Mouse (Mus musculus) ES-Bruce4 (cell line): ENCODE results near the gene Wdtc1. TPM values are rescaled to one million over a fixed set of nuclear protein-coding genes. Genes with fewer than 3 reads are reported as not detected.

Experiments
- H3K27ac ChIP-seq: 2 replicates; pipeline ENCODE4 v1.5.1; 2012; ENCODE audit warnings: low read length, inconsistent platforms; ENCODE audit not compliant: insufficient read depth
- H3K27me3 ChIP-seq: 2 replicates; pipeline ENCODE4 v1.6.1; 2012; ENCODE audit warnings: mild to moderate bottlenecking, low read length, inconsistent platforms; ENCODE audit not compliant: control insufficient read depth, poor library complexity, insufficient read depth, severe bottlenecking
- H3K36me3 ChIP-seq: 2 replicates; pipeline ENCODE4 v1.6.1; 2012; ENCODE audit warnings: inconsistent platforms, mild to moderate bottlenecking, low read length, moderate library complexity; ENCODE audit not compliant: control insufficient read depth, poor library complexity, insufficient read depth, severe bottlenecking
- H3K4me1 ChIP-seq: one replicate; pipeline ENCODE4 v1.8.1; 2011; ENCODE audit warnings: low read length; ENCODE audit not compliant: control insufficient read depth, insufficient read depth
- H3K4me3 ChIP-seq: 2 replicates; pipeline ENCODE4 v1.5.1; 2011; ENCODE audit warnings: low read depth, mild to moderate bottlenecking, low read length
- H3K9ac ChIP-seq: 2 replicates; pipeline ENCODE4 v1.6.1; 2012; ENCODE audit warnings: low read depth, mild to moderate bottlenecking, inconsistent platforms; ENCODE audit not compliant: poor library complexity, severe bottlenecking
- H3K9me3 ChIP-seq: replicated peaks from 2 replicates; pipeline ENCODE4 v1.6.1; 2012; ENCODE audit warnings: mild to moderate bottlenecking, low read length, inconsistent platforms; ENCODE audit not compliant: control insufficient read depth, poor library complexity, insufficient read depth, severe bottlenecking
- CTCF ChIP-seq: IDR thresholded peaks from one replicate; pipeline ENCODE4 v1.8.1; 2011; ENCODE audit warnings: low read depth, low read length
- EP300 ChIP-seq: IDR thresholded peaks from 2 replicates; pipeline ENCODE4 v1.6.1; 2011; ENCODE audit warnings: low read depth, low read length; ENCODE audit not compliant: insufficient read depth
- POLR2A ChIP-seq: IDR thresholded peaks from one replicate; pipeline ENCODE4 v1.8.1; 2011; ENCODE audit warnings: low read length; ENCODE audit not compliant: insufficient read depth
- polyA plus RNA-seq: library from polyadenylated mRNA; stranded (reverse); fragments of >200 nt; gene quantifications from 2 replicates; pipeline ENCODE4 v1.2.4, GENCODE M21; 2011; ENCODE audit warnings: low read depth; ENCODE audit not compliant: missing spikeins, insufficient read depth, insufficient read length

Wdtc1 gene
- polyA plus RNA-seq, 1 experiment = 69.2 TPM

DNA sequence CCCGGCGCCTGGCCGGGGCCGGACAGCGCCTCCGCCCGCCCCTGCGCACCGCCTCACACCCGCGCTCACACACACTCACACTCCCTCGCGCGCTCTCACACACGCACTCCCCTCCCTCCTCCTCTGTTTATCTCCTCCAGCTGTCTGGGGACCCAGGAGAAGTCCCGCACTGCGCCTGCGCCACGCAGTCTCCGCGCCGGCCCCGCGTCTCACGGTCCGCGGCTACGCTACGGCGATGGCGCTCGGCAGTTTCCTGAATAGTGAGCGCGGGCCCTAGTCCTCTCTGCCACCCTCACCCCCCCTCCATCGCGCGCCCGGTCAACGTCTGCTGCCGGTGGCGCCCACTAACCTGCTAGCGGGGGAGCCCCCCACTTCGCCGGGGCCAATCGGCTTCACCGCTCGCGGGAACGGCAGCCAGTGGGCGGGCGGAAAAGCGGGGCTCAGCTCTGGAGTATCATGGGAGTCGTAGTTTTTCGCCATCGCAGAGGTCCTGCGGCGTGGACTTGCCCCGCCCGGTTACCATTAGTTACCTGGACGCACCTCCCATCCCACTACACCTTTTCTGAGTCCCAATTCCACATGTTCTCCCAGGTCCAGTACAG, 14.0 kb downstream of the Wdtc1 start:
- no peaks in the 10 kb centered on the region for H3K36me3 ChIP-seq
- no peak for TF ChIP-seq POLR2A
- H3K4me1 ChIP-seq = no peaks in the 10 kb centered on the region
- peak overlapping the region; percentile 65 for H3K4me3 ChIP-seq
- H3K27me3 ChIP-seq = no peaks in the 10 kb centered on the region
- H3K9me3 ChIP-seq = no peaks in the 10 kb centered on the region
- no peak overlapping the region for H3K27ac ChIP-seq
- H3K9ac ChIP-seq = peak overlapping the region; percentile 89

GRCm38 (mm10) chr4:133338521-133339095, 14.7 kb downstream of the Wdtc1 start:
- no peaks in the 10 kb centered on the region for H3K27me3 ChIP-seq
- no peaks in the 10 kb centered on the region for H3K9me3 ChIP-seq
- peak overlapping the region; percentile 89 for H3K9ac ChIP-seq
- TF ChIP-seq EP300 = no peak
- no peak for TF ChIP-seq CTCF
- no peak for TF ChIP-seq POLR2A
- no peak overlapping the region for H3K27ac ChIP-seq
- no peaks in the 10 kb centered on the region for H3K36me3 ChIP-seq
- no peaks in the 10 kb centered on the region for H3K4me1 ChIP-seq
- H3K4me3 ChIP-seq = peak overlapping the region; percentile 65

DNA sequence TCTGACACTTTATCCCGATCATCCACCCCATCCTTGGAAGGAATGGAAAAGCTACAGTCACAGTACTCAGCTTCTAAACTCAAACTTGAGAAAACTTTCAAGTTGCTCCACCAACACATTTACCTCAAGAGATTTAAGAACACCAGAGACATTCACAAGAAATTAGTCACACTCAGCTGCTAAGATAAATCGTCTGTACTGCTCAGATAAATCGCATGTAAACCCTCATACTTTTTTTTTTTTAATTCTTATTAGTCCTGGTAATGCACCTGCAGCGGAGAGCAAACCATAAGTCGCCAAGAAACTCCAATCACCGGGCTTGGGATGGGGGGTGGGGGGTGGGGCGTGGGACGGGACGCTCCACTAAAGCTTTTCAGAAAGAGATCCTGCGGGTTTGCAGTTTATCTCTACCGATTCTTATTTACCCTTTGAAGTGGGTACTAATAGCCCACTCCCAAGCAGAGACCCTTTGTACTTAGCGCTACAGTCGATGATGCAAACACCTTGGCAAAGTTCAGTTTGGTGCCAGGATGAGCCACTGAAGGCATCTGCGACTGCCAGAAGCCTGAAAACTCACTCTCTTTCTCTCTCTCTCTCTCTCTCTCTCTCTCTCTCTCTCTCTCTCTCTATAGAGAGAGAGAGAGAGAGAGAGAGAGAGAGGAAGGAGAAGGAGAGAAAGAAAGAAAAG, 15.3 kb downstream of the Wdtc1 start:
- Histone ChIP-seq H3K9ac (peak overlapping the region; percentile 89), H3K36me3 (no peaks in the 10 kb centered on the region), H3K9me3 (no peaks in the 10 kb centered on the region), H3K4me3 (peak overlapping the region; percentile 65), H3K4me1 (peaks cover under 1% of the 10 kb centered on the region), H3K27me3 (no peaks in the 10 kb centered on the region), H3K27ac (no peak overlapping the region)
- no peak for TF ChIP-seq CTCF

DNA sequence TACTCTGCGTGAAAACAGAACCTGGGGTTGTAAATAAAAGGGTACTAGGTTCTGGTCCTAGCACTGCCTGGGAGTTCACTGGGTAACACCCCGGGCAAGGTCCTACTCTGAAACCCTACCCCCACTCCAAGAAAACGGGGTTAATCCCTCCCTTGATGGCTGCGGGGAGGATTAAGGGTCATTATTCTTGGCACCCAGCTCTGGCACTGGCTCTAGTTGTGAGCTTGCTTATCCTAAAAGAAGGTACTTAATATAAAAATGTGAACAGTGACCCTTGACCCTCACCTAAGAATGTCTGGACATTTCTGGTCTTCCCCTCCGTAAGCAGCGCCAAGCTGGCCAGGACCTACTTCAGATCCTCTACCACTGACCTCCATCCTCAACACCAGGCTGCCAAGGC, 20.0 kb downstream of the Wdtc1 start:
- Histone ChIP-seq H3K27me3 (no peaks in the 10 kb centered on the region), H3K4me1 (peaks cover 4% of the 10 kb centered on the region), H3K4me3 (no peak overlapping the region), H3K27ac (no peak overlapping the region), H3K9me3 (no peaks in the 10 kb centered on the region), H3K36me3 (no peaks in the 10 kb centered on the region), H3K9ac (no peak overlapping the region)
- no peak for TF ChIP-seq POLR2A
- no peak for TF ChIP-seq EP300
- TF ChIP-seq CTCF = no peak

GRCm38 (mm10) chr4:133330296-133330695, 23.0 kb downstream of the Wdtc1 start:
- H3K36me3 ChIP-seq = 0 out of 2 replicates have a peak, but pooled peaks cover 2% of the 10 kb centered on the region
- no peak overlapping the region for H3K27ac ChIP-seq
- no peak overlapping the region for H3K4me3 ChIP-seq
- no peak for TF ChIP-seq POLR2A
- no peak for TF ChIP-seq EP300
- no peak for TF ChIP-seq CTCF
- peaks cover 4% of the 10 kb centered on the region for H3K4me1 ChIP-seq
- H3K9ac ChIP-seq = no peak overlapping the region
- H3K27me3 ChIP-seq = no peaks in the 10 kb centered on the region
- no peaks in the 10 kb centered on the region for H3K9me3 ChIP-seq

- peaks cover 4% of the 10 kb centered on the region for H3K4me1 ChIP-seq
- H3K27ac ChIP-seq = no peak overlapping the region
- 0 out of 2 replicates have a peak, but pooled peaks cover 2% of the 10 kb centered on the region for H3K36me3 ChIP-seq
- no peaks in the 10 kb centered on the region for H3K27me3 ChIP-seq
- H3K9me3 ChIP-seq = no peaks in the 10 kb centered on the region
- no peak overlapping the region for H3K4me3 ChIP-seq
- TF ChIP-seq CTCF = no peak
- TF ChIP-seq EP300 = no peak
- no peak for TF ChIP-seq POLR2A
- no peak overlapping the region for H3K9ac ChIP-seq
Observed at GRCm38 (mm10) chr4:133328129-133328528, 25.2 kb downstream of the Wdtc1 start.
